In the genomic region with DNA sequence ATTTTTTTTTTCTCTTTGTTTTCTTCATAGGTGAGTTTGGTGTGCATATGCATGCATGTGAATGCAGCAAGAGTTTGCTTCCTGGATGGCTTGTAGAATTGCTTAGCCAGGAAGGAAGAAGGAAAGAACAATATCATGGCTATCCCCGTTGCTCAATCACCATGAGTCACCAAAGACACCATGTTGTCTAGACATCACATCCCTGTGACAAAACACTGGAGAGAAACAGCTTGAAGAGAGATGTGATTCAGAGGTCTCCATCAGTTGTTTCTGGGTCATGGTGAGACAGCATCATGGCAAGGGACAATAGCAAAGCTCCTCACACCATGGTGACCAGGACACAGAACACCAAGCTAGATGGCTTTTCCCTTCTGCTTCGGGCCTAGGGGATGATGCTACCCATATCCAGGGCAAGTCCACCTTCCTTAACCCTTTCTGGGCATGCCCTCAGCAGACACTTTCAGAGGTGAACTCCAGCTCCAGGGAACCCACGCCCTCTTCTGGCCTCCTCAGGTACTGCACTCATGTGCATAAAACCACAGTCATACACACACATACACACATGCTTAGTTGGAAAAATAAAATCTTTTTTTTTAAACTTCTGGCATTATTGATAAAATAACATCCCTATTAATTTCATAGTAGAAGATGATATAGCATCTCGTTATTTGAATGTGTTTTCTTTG, we compare ENCODE assay signal across 16 mouse cellular contexts. TPM values are rescaled to one million over a fixed set of nuclear protein-coding genes. Genes with fewer than 3 reads are reported as not detected.
A peak's percentile ranks its signal among the peaks of the same experiment; 100 is the strongest.
DNase-seq lines count a peak whose midpoint lies in the region; ATAC-seq and TF ChIP-seq lines count a peak whose summit lies in the region.
"Had no signal": no experiment of that assay in that cellular context is flagged by ENCODE, and none has a peak within 500 bp of the region (broad histone marks: within the 10 kb centered on the region; RNA-seq: fewer than 3 reads in every experiment).

No protein-coding gene starts in this region.

- no peak overlapping the region for H3K4me3 ChIP-seq in liver, adult 2 months (ENCODE audit: insufficient read depth, low read depth, low read length)
- H3K4me3 ChIP-seq in liver, embryonic 11.5 days (ENCODE audit: low read depth, low read length): no peak overlapping the region
- H3K4me3 ChIP-seq in E14TG2a.4 (replicated peaks; ENCODE audit: low read length): no peak overlapping the region
- H3K4me3 ChIP-seq: embryonic facial prominence, embryonic 15.5 days; heart, embryonic 12.5 days; limb, embryonic 13.5 days had no signal

- H3K4me2 ChIP-seq in liver, embryonic 11.5 days: no peak overlapping the region
- H3K4me2 ChIP-seq: embryonic facial prominence, embryonic 15.5 days; heart, embryonic 12.5 days; limb, embryonic 13.5 days had no signal

- no peaks in the 10 kb centered on the region for H3K36me3 ChIP-seq in liver, adult 2 months (ENCODE audit: control insufficient read depth, insufficient read depth, low read length)
- H3K36me3 ChIP-seq in liver, embryonic 11.5 days (ENCODE audit: control insufficient read depth, insufficient read depth, low read length): no peaks in the 10 kb centered on the region
- H3K36me3 ChIP-seq in E14TG2a.4 (ENCODE audit: insufficient read depth, low read length): no peaks in the 10 kb centered on the region
- H3K36me3 ChIP-seq: embryonic facial prominence, embryonic 15.5 days; heart, embryonic 12.5 days; limb, embryonic 13.5 days had no signal

- H3K27ac ChIP-seq in liver, adult 2 months (replicated peaks; ENCODE audit: insufficient read depth, low read depth, low read length): no peak overlapping the region
- H3K27ac ChIP-seq in liver, embryonic 11.5 days (ENCODE audit: low read depth, low read length): no peak overlapping the region
- H3K27ac ChIP-seq: embryonic facial prominence, embryonic 15.5 days; limb, embryonic 13.5 days had no signal

- TF ChIP-seq CTCF in liver, adult 2 months (IDR thresholded peaks at IDR 0.05; ENCODE audit: low read depth, low read length): peak; percentile 34; the same call in 1 of the 2 replicates
- peak; percentile 74 for TF ChIP-seq CTCF in E14TG2a.4 (conservative IDR thresholded peaks at IDR 0.05; ENCODE audit: low read length)

- DNase-seq in adrenal gland, adult 2 months: peak; percentile 38
- no peak for DNase-seq in adrenal gland, postnatal 36 days
- DNase-seq in liver, adult 2 months (ENCODE audit: extremely low read depth, low read depth, low spot score): no peak
- no peak for DNase-seq in liver, embryonic 11.5 days (ENCODE audit: low spot score)
- DNase-seq in frontal cortex, postnatal 25 days (ENCODE audit: low spot score in 2 of 2): no peak
- DNase-seq: cerebellum, postnatal 14 days; kidney, adult 8-10 months had no signal

- 70% methylated on average over 4 of the region's 4 CpGs for WGBS in liver, adult 2 months
- WGBS in liver, embryonic 11.5 days: 62% methylated on average over 4 of the region's 4 CpGs

- H3K79me2 ChIP-seq in liver, adult 2 months (ENCODE audit: control insufficient read depth, insufficient read depth, low read length): no peaks in the 10 kb centered on the region

- no peak for ATAC-seq in liver, embryonic 11.5 days (replicated peaks; ENCODE audit: low FRiP score)
- 0 out of 2 replicates have a peak, but pooled peaks have one; percentile 8 for ATAC-seq in common myeloid progenitor, adult 5-6 weeks (replicated peaks; ENCODE audit: low read depth, poor library complexity, severe bottlenecking)
- no peak for ATAC-seq in erythroid progenitor cell, adult 5-6 weeks (replicated peaks; ENCODE audit: low FRiP score, poor library complexity, severe bottlenecking)

- no peaks in the 10 kb centered on the region for H3K27me3 ChIP-seq in liver, adult 2 months (ENCODE audit: control insufficient read depth, insufficient read depth, low read length)
- no peaks in the 10 kb centered on the region for H3K27me3 ChIP-seq in liver, embryonic 11.5 days (replicated peaks; ENCODE audit: control insufficient read depth, insufficient read depth, low read length)
- H3K27me3 ChIP-seq in E14TG2a.4 (ENCODE audit: insufficient read depth, low read length): peaks cover 10% of the 10 kb centered on the region
- H3K27me3 ChIP-seq: embryonic facial prominence, embryonic 15.5 days; heart, embryonic 12.5 days; limb, embryonic 13.5 days had no signal

- no peak overlapping the region for H3K9ac ChIP-seq in liver, adult 2 months (ENCODE audit: low read depth, low read length)
- H3K9ac ChIP-seq in liver, embryonic 11.5 days (ENCODE audit: low read depth, low read length): no peak overlapping the region
- H3K9ac ChIP-seq: embryonic facial prominence, embryonic 15.5 days; heart, embryonic 12.5 days; limb, embryonic 13.5 days had no signal

- TF ChIP-seq POLR2A in liver, adult 2 months (IDR thresholded peaks at IDR 0.05; ENCODE audit: extremely low read depth, insufficient read depth, low read length): no peak

- no peaks in the 10 kb centered on the region for H3K9me3 ChIP-seq in liver, embryonic 11.5 days (ENCODE audit: control insufficient read depth, low read length)
- H3K9me3 ChIP-seq in E14TG2a.4 (ENCODE audit: low read length): no peaks in the 10 kb centered on the region
- H3K9me3 ChIP-seq: embryonic facial prominence, embryonic 15.5 days; heart, embryonic 12.5 days; limb, embryonic 13.5 days had no signal

- no peaks in the 10 kb centered on the region for H3K4me1 ChIP-seq in liver, adult 2 months (ENCODE audit: control insufficient read depth, insufficient read depth, low read length)
- no peaks in the 10 kb centered on the region for H3K4me1 ChIP-seq in liver, embryonic 11.5 days (replicated peaks; ENCODE audit: control insufficient read depth, insufficient read depth, low read length)
- peaks cover 9% of the 10 kb centered on the region; the same call in 1 of the 2 replicates for H3K4me1 ChIP-seq in E14TG2a.4 (replicated peaks; ENCODE audit: low read depth, low read length)
- H3K4me1 ChIP-seq: embryonic facial prominence, embryonic 15.5 days; heart, embryonic 12.5 days; limb, embryonic 13.5 days had no signal

RNA-seq across cellular contexts. Expression of a gene that starts 2.2 kb away (rescaled TPM):
- not detected for total RNA-seq in adrenal gland, adult 2 months (2021)
- polyA plus RNA-seq in adrenal gland, adult 2 months (2012; rRNA removed): not detected in 2 replicates
- not detected for total RNA-seq in adrenal gland, postnatal 36 days (2021)
- total RNA-seq in liver, adult 2 months (2014; rRNA removed): not detected in 2 replicates
- not detected in 2 replicates for polyA plus RNA-seq in liver, adult 2 months (2012; rRNA removed)
- not detected in 2 replicates for polyA plus RNA-seq in liver, embryonic 11.5 days (2014; fragmentation: Nextera tagmentation; extraction: Ambion mirVana)
- not detected in 2 replicates for total RNA-seq in common myeloid progenitor, adult 5-6 weeks (2017)
- not detected in 2 replicates for total RNA-seq in erythroid progenitor cell, adult 5-6 weeks (2015; ENCODE audit: low replicate concordance)
- total RNA-seq in erythroid progenitor cell, adult 5-6 weeks (2017; ENCODE audit: low replicate concordance): not detected in 2 replicates
- total RNA-seq: adrenal gland, postnatal 4 days; layer of hippocampus, postnatal 10 days had no signal
- polyA plus RNA-seq: embryonic facial prominence, embryonic 15.5 days; heart, embryonic 12.5 days; hindbrain, embryonic 11.5 days; limb, embryonic 13.5 days had no signal

RNA-seq across cellular contexts. Expression of a gene that starts 2.7 kb away (rescaled TPM):
- under 1 TPM in 1 of 2 experiments, not detected in 1; 0.73 TPM for total RNA-seq in adrenal gland, adult 2 months (2021)
- 0.86 and 0.95 TPM in 2 replicates for polyA plus RNA-seq in adrenal gland, adult 2 months (2012; rRNA removed)
- total RNA-seq in adrenal gland, postnatal 36 days (2021): 1 to 10 TPM in 1 of 2 experiments, not detected in 1; 1.3 TPM
- total RNA-seq in liver, adult 2 months (2014; rRNA removed): not detected in 2 replicates
- not detected in 2 replicates for polyA plus RNA-seq in liver, adult 2 months (2012; rRNA removed)
- not detected in 2 replicates for polyA plus RNA-seq in liver, embryonic 11.5 days (2014; fragmentation: Nextera tagmentation; extraction: Ambion mirVana)
- total RNA-seq in common myeloid progenitor, adult 5-6 weeks (2017): not detected in 2 replicates
- not detected in 2 replicates for total RNA-seq in erythroid progenitor cell, adult 5-6 weeks (2015; ENCODE audit: low replicate concordance)
- not detected in 2 replicates for total RNA-seq in erythroid progenitor cell, adult 5-6 weeks (2017; ENCODE audit: low replicate concordance)
- total RNA-seq: layer of hippocampus, postnatal 10 days had no signal
- polyA plus RNA-seq: embryonic facial prominence, embryonic 15.5 days; heart, embryonic 12.5 days; hindbrain, embryonic 11.5 days; limb, embryonic 13.5 days had no signal

RNA-seq across cellular contexts. Expression of a gene that starts 21.3 kb away (rescaled TPM):
- total RNA-seq in adrenal gland, adult 2 months (2021): under 1 TPM in 1 of 2 experiments, not detected in 1; 0.90 TPM
- polyA plus RNA-seq in adrenal gland, adult 2 months (2012; rRNA removed): not detected in 2 replicates
- 1 to 10 TPM in 1 of 2 experiments, not detected in 1; 1.3 TPM for total RNA-seq in adrenal gland, postnatal 36 days (2021)
- not detected in 2 replicates for total RNA-seq in liver, adult 2 months (2014; rRNA removed)
- polyA plus RNA-seq in liver, adult 2 months (2012; rRNA removed): not detected in 2 replicates
- not detected in 2 replicates for polyA plus RNA-seq in liver, embryonic 11.5 days (2014; fragmentation: Nextera tagmentation; extraction: Ambion mirVana)
- total RNA-seq in common myeloid progenitor, adult 5-6 weeks (2017): not detected in 2 replicates
- total RNA-seq in erythroid progenitor cell, adult 5-6 weeks (2015; ENCODE audit: low replicate concordance): not detected in 2 replicates
- total RNA-seq in erythroid progenitor cell, adult 5-6 weeks (2017; ENCODE audit: low replicate concordance): not detected in 2 replicates
- total RNA-seq: layer of hippocampus, postnatal 10 days had no signal
- polyA plus RNA-seq: embryonic facial prominence, embryonic 15.5 days; hindbrain, embryonic 11.5 days; limb, embryonic 13.5 days had no signal

RNA-seq across cellular contexts. Expression of a gene that starts 21.4 kb away (rescaled TPM):
- total RNA-seq in adrenal gland, adult 2 months (2021): not detected
- polyA plus RNA-seq in adrenal gland, adult 2 months (2012; rRNA removed): 1.0 TPM in 1 of 2 replicates, not detected in the other
- total RNA-seq in adrenal gland, postnatal 36 days (2021): 1 to 10 TPM in 1 of 2 experiments, not detected in 1; 2.2 TPM
- total RNA-seq in liver, adult 2 months (2014; rRNA removed): 2.1 TPM in 1 of 2 replicates, not detected in the other
- not detected in 2 replicates for polyA plus RNA-seq in liver, adult 2 months (2012; rRNA removed)
- not detected in 2 replicates for polyA plus RNA-seq in liver, embryonic 11.5 days (2014; fragmentation: Nextera tagmentation; extraction: Ambion mirVana)
- total RNA-seq in common myeloid progenitor, adult 5-6 weeks (2017): not detected in 2 replicates
- not detected in 2 replicates for total RNA-seq in erythroid progenitor cell, adult 5-6 weeks (2015; ENCODE audit: low replicate concordance)
- total RNA-seq in erythroid progenitor cell, adult 5-6 weeks (2017; ENCODE audit: low replicate concordance): not detected in 2 replicates
- total RNA-seq: layer of hippocampus, postnatal 10 days had no signal
- polyA plus RNA-seq: heart, embryonic 12.5 days; hindbrain, embryonic 11.5 days had no signal

RNA-seq across cellular contexts. Expression of a gene that starts 25.3 kb away (rescaled TPM):
- 10 to 100 TPM; 11.3 to 18.1 TPM for total RNA-seq in adrenal gland, adult 2 months (2021)
- polyA plus RNA-seq in adrenal gland, adult 2 months (2012; rRNA removed): 11.9 and 21.0 TPM in 2 replicates
- 10 to 100 TPM in 1 of 2 experiments, 1 to 10 TPM in 1; 9.3 to 13.2 TPM for total RNA-seq in adrenal gland, postnatal 36 days (2021)
- 0.34 and 0.65 TPM in 2 replicates for total RNA-seq in liver, adult 2 months (2014; rRNA removed)
- polyA plus RNA-seq in liver, adult 2 months (2012; rRNA removed): 0.32 and 0.35 TPM in 2 replicates
- polyA plus RNA-seq in liver, embryonic 11.5 days (2014; fragmentation: Nextera tagmentation; extraction: Ambion mirVana): 1.2 and 1.6 TPM in 2 replicates
- total RNA-seq in common myeloid progenitor, adult 5-6 weeks (2017): 0.50 TPM in 1 of 2 replicates, not detected in the other
- total RNA-seq in erythroid progenitor cell, adult 5-6 weeks (2015; ENCODE audit: low replicate concordance): 2.9 TPM in 1 of 2 replicates, not detected in the other
- total RNA-seq in erythroid progenitor cell, adult 5-6 weeks (2017; ENCODE audit: low replicate concordance): not detected in 2 replicates
